Mouse (Mus musculus): ENCODE measurements around the gene Ap1ar. TPM values are rescaled to one million over a fixed set of nuclear protein-coding genes. Genes with fewer than 3 reads are reported as not detected.

Gene Ap1ar
- polyA plus RNA-seq, 1 experiment from 2014 or later: 49.3 TPM

- Histone ChIP-seq H3K4me1 (ENCODE audit: insufficient read depth, low read length) (no peaks in the 10 kb centered on the region), H3K4me2 (replicated peaks; ENCODE audit: low read depth, low read length) (no peak overlapping the region), H3K36me3 (ENCODE audit: insufficient read depth, low read length) (no peaks in the 10 kb centered on the region), H3K27me3 (ENCODE audit: insufficient read depth, low read length) (no peaks in the 10 kb centered on the region), H3K9me3 (ENCODE audit: low read length) (0 out of 2 replicates have a peak, but pooled peaks cover 4% of the 10 kb centered on the region), H3K27ac (ENCODE audit: low read length) (no peak overlapping the region), H3K9ac (replicated peaks; ENCODE audit: low read length) (no peak overlapping the region), H3K4me3 (ENCODE audit: low read length) (no peak overlapping the region)
- ATAC-seq (ENCODE audit: low FRiP score, low TSS enrichment): no peak
- 65% methylated on average over 5 of the region's 5 CpGs for WGBS
Observed at GRCm38 (mm10) chr3:127843941-127844327, 6.6 kb upstream of the Ap1ar start.

DNA sequence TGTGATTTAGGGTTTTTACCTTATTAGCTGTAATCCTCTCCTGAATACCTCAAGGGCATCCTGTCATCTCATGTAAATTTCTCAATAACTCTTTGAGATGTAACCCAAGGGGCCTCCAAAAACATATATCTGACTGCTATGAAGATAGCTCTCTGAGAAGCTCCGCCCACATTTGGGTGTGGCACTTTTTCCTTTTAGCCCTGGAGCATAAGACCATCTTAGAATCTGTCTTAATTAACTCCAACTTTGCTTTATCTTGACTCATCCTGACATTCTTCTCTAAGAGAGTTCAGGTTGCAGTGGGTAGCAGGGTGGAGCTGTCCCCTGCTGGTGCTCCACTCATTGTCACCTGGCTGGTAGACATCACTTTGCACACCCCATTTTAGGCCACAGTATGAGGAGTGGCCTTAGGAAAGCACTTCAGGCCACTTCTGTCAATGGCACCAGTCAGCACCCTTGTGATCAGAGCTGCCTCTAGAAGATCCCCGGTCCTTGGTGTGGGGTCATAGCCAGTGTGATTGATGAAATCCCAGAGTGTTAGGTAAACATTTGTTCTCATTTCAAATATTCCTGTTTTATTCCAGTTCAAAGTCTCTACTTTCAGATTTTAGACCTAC, 6.1 kb upstream of the Ap1ar start:
- Histone ChIP-seq H3K9ac (replicated peaks; ENCODE audit: low read length) (no peak overlapping the region), H3K4me2 (replicated peaks; ENCODE audit: low read depth, low read length) (no peak overlapping the region), H3K9me3 (ENCODE audit: low read length) (0 out of 2 replicates have a peak, but pooled peaks cover 4% of the 10 kb centered on the region), H3K27ac (ENCODE audit: low read length) (no peak overlapping the region), H3K36me3 (ENCODE audit: insufficient read depth, low read length) (no peaks in the 10 kb centered on the region), H3K4me1 (ENCODE audit: insufficient read depth, low read length) (peaks cover under 1% of the 10 kb centered on the region; the same call in 1 of the 2 replicates), H3K27me3 (ENCODE audit: insufficient read depth, low read length) (no peaks in the 10 kb centered on the region), H3K4me3 (ENCODE audit: low read length) (no peak overlapping the region)
- ATAC-seq (ENCODE audit: low FRiP score, low TSS enrichment): no peak
- 85% methylated on average over 2 of the region's 2 CpGs for WGBS

DNA sequence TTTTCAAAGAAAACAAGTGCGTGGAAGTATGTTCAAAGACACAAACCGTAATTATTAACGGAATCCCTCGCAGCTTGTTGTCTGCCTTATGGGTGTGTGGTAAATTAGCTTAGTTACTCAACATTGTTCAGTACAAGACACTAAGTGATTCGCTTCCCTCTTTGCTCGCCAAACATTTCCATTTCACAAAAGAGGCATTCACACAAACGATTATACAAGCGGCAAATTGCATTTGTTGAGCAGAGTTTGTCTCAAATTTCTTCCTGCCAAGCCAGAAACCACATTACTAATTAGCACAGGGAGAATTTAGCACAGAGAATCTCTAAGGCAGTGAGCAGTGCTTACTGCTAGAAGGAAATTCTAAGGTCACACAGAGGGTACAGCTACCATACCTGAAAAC, 4.6 kb upstream of the Ap1ar start:
- no peaks in the 10 kb centered on the region for H3K36me3 ChIP-seq (ENCODE audit: insufficient read depth, low read length)
- 0 out of 2 replicates have a peak, but pooled peaks cover 4% of the 10 kb centered on the region for H3K9me3 ChIP-seq (ENCODE audit: low read length)
- no peak overlapping the region for H3K4me3 ChIP-seq (ENCODE audit: low read length)
- no peak for ATAC-seq (ENCODE audit: low FRiP score, low TSS enrichment)
- no peak overlapping the region for H3K27ac ChIP-seq (ENCODE audit: low read length)
- H3K27me3 ChIP-seq (ENCODE audit: insufficient read depth, low read length): no peaks in the 10 kb centered on the region
- H3K4me1 ChIP-seq (ENCODE audit: insufficient read depth, low read length): peaks cover 6% of the 10 kb centered on the region; the same call in 1 of the 2 replicates
- H3K9ac ChIP-seq (replicated peaks; ENCODE audit: low read length): no peak overlapping the region
- 85% methylated on average over 8 of the region's 8 CpGs for WGBS
- H3K4me2 ChIP-seq (replicated peaks; ENCODE audit: low read depth, low read length): no peak overlapping the region

- peak overlapping the region; percentile 88 for H3K4me3 ChIP-seq (ENCODE audit: low read length)
- 29% methylated on average over 8 of the region's 8 CpGs for WGBS
- H3K4me1 ChIP-seq (ENCODE audit: insufficient read depth, low read length): peaks cover 20% of the 10 kb centered on the region
- H3K9ac ChIP-seq (replicated peaks; ENCODE audit: low read length): peak overlapping the region; percentile 92
- peak overlapping the region; percentile 94 for H3K27ac ChIP-seq (ENCODE audit: low read length)
- no peaks in the 10 kb centered on the region for H3K27me3 ChIP-seq (ENCODE audit: insufficient read depth, low read length)
- no peak for ATAC-seq (ENCODE audit: low FRiP score, low TSS enrichment)
- H3K9me3 ChIP-seq (ENCODE audit: low read length): no peaks in the 10 kb centered on the region
- no peaks in the 10 kb centered on the region for H3K36me3 ChIP-seq (ENCODE audit: insufficient read depth, low read length)
- peak overlapping the region; percentile 63 for H3K4me2 ChIP-seq (replicated peaks; ENCODE audit: low read depth, low read length)
Observed at GRCm38 (mm10) chr3:127837972-127838644, 785 bp upstream of the Ap1ar start.

DNA sequence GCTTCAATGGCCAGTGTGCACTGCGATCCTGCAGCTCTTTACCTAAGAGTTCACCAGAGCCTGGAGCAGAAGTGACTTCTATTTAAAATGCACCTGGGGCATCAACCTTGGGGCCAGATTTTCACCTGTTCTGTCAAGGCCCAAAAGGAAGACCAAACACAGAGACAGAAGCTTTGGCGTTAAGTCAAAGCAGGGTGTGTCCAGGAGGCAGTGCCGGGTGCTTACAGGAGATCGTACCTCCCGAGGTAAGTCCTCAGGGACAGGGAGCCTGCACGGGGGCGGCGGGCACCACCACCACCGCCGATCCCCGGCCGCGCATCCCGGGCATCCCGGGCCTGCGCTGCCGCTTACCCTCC, 547 bp downstream of the Ap1ar start:
- 1% methylated on average over 9 of the region's 17 CpGs for WGBS
- peaks cover 20% of the 10 kb centered on the region for H3K4me1 ChIP-seq (ENCODE audit: insufficient read depth, low read length)

GRCm38 (mm10) chr3:127835594-127835993, 1.7 kb downstream of the Ap1ar start:
- H3K9me3 ChIP-seq (ENCODE audit: low read length): no peaks in the 10 kb centered on the region
- WGBS: 83% methylated on average over 6 of the region's 6 CpGs
- no peak for ATAC-seq (ENCODE audit: low FRiP score, low TSS enrichment)
- H3K4me1 ChIP-seq (ENCODE audit: insufficient read depth, low read length): peaks cover 20% of the 10 kb centered on the region
- no peak overlapping the region for H3K9ac ChIP-seq (replicated peaks; ENCODE audit: low read length)
- no peak overlapping the region for H3K27ac ChIP-seq (ENCODE audit: low read length)
- H3K27me3 ChIP-seq (ENCODE audit: insufficient read depth, low read length): no peaks in the 10 kb centered on the region
- no peak overlapping the region for H3K4me3 ChIP-seq (ENCODE audit: low read length)
- no peaks in the 10 kb centered on the region for H3K36me3 ChIP-seq (ENCODE audit: insufficient read depth, low read length)
- peak overlapping the region; percentile 82; the same call in 1 of the 2 replicates for H3K4me2 ChIP-seq (replicated peaks; ENCODE audit: low read depth, low read length)

More for the DNA sequence above, 547 bp downstream of the Ap1ar start:
- Histone ChIP-seq H3K4me3 (ENCODE audit: low read length) (peak overlapping the region; percentile 88), H3K4me2 (replicated peaks; ENCODE audit: low read depth, low read length) (peak overlapping the region; percentile 82), H3K27me3 (ENCODE audit: insufficient read depth, low read length) (no peaks in the 10 kb centered on the region), H3K27ac (ENCODE audit: low read length) (peak overlapping the region; percentile 79), H3K9me3 (ENCODE audit: low read length) (no peaks in the 10 kb centered on the region), H3K36me3 (ENCODE audit: insufficient read depth, low read length) (no peaks in the 10 kb centered on the region), H3K9ac (replicated peaks; ENCODE audit: low read length) (peak overlapping the region; percentile 92)
- no peak; the same call in none of the 2 replicates for ATAC-seq (ENCODE audit: low FRiP score, low TSS enrichment)

GRCm38 (mm10) chr3:127834040-127834439, 3.3 kb downstream of the Ap1ar start:
- H3K4me3 ChIP-seq (ENCODE audit: low read length): no peak overlapping the region
- WGBS: 82% methylated on average over 4 of the region's 4 CpGs
- H3K9me3 ChIP-seq (ENCODE audit: low read length): no peaks in the 10 kb centered on the region
- H3K4me1 ChIP-seq (ENCODE audit: insufficient read depth, low read length): peaks cover 20% of the 10 kb centered on the region
- H3K27me3 ChIP-seq (ENCODE audit: insufficient read depth, low read length): no peaks in the 10 kb centered on the region
- H3K9ac ChIP-seq (replicated peaks; ENCODE audit: low read length): no peak overlapping the region
- no peak for ATAC-seq (ENCODE audit: low FRiP score, low TSS enrichment)
- no peak overlapping the region for H3K27ac ChIP-seq (ENCODE audit: low read length)
- no peaks in the 10 kb centered on the region for H3K36me3 ChIP-seq (ENCODE audit: insufficient read depth, low read length)
- H3K4me2 ChIP-seq (replicated peaks; ENCODE audit: low read depth, low read length): no peak overlapping the region

DNA sequence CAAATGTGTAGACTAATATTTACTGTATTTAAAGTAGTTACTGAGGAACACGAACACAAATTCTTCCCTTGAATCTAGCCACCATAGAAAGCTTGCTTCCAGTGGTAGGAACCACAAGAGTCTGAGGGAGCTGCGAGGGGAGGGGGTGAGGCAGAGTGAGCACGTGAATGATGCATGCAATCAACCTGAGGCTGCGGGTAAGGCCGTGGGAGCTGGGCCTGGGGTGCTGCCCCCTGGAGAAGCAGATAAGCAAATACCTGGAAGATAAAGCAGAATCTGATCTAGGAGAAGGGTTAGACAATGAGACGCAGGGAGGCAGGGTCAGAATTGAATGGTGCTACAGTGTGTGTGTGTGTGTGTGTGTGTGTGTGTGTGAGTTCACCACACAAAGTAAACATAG, 6.2 kb downstream of the Ap1ar start:
- H3K9ac ChIP-seq (replicated peaks; ENCODE audit: low read length): no peak overlapping the region
- 51% methylated on average over 6 of the region's 6 CpGs for WGBS
- H3K4me2 ChIP-seq (replicated peaks; ENCODE audit: low read depth, low read length): no peak overlapping the region
- H3K4me3 ChIP-seq (ENCODE audit: low read length): no peak overlapping the region
- no peak for ATAC-seq (ENCODE audit: low FRiP score, low TSS enrichment)
- H3K27me3 ChIP-seq (ENCODE audit: insufficient read depth, low read length): no peaks in the 10 kb centered on the region
- no peaks in the 10 kb centered on the region for H3K9me3 ChIP-seq (ENCODE audit: low read length)
- H3K36me3 ChIP-seq (ENCODE audit: insufficient read depth, low read length): no peaks in the 10 kb centered on the region
- H3K27ac ChIP-seq (ENCODE audit: low read length): no peak overlapping the region
- H3K4me1 ChIP-seq (ENCODE audit: insufficient read depth, low read length): peaks cover 21% of the 10 kb centered on the region

DNA sequence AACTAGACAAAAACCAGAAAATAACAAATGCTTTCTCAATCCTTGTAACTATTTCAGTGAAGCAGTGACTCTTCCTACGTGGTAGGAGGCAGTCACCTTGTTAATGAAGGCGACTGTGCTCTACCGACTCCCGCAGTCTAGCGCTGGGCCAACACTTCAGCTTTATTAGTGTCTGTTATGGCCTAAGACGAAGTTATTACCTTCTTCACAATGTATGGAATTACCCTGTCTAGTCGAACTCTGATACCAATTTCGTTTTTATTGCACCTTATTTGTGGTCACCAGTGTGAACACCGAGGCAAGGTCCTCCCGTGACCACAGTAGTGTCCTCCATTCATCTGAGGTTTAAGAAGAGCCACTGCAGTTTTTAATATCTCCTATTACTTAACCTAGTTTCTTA, 7.1 kb downstream of the Ap1ar start:
- no peaks in the 10 kb centered on the region for H3K27me3 ChIP-seq (ENCODE audit: insufficient read depth, low read length)
- H3K4me2 ChIP-seq (replicated peaks; ENCODE audit: low read depth, low read length): no peak overlapping the region
- 73% methylated on average over 10 of the region's 10 CpGs for WGBS
- no peak for ATAC-seq (ENCODE audit: low FRiP score, low TSS enrichment)
- H3K9ac ChIP-seq (replicated peaks; ENCODE audit: low read length): no peak overlapping the region
- H3K4me3 ChIP-seq (ENCODE audit: low read length): no peak overlapping the region
- no peaks in the 10 kb centered on the region for H3K36me3 ChIP-seq (ENCODE audit: insufficient read depth, low read length)
- H3K27ac ChIP-seq (ENCODE audit: low read length): no peak overlapping the region
- no peaks in the 10 kb centered on the region for H3K9me3 ChIP-seq (ENCODE audit: low read length)
- peaks cover 16% of the 10 kb centered on the region; the same call in 1 of the 2 replicates for H3K4me1 ChIP-seq (ENCODE audit: insufficient read depth, low read length)

GRCm38 (mm10) chr3:127827123-127827522, 10.2 kb downstream of the Ap1ar start:
- H3K4me2 ChIP-seq (replicated peaks; ENCODE audit: low read depth, low read length): no peak overlapping the region
- 11% methylated on average over 7 of the region's 7 CpGs for WGBS
- peaks cover 3% of the 10 kb centered on the region; the same call in 1 of the 2 replicates for H3K36me3 ChIP-seq (ENCODE audit: insufficient read depth, low read length)
- no peaks in the 10 kb centered on the region for H3K9me3 ChIP-seq (ENCODE audit: low read length)
- peak; percentile 89 for ATAC-seq (ENCODE audit: low FRiP score, low TSS enrichment)
- no peak overlapping the region for H3K9ac ChIP-seq (replicated peaks; ENCODE audit: low read length)
- H3K4me3 ChIP-seq (ENCODE audit: low read length): no peak overlapping the region
- H3K4me1 ChIP-seq (ENCODE audit: insufficient read depth, low read length): peaks cover 16% of the 10 kb centered on the region; the same call in 1 of the 2 replicates
- H3K27me3 ChIP-seq (ENCODE audit: insufficient read depth, low read length): no peaks in the 10 kb centered on the region
- H3K27ac ChIP-seq (ENCODE audit: low read length): peak overlapping the region; percentile 13

Data from kidney, embryonic 16.5 days (tissue).